Mouse (Mus musculus) left cerebral cortex, postnatal 4 days (tissue): Measurements from ENCODE around the gene Plekhh2. TPM values are rescaled to one million over a fixed set of nuclear protein-coding genes. Genes with fewer than 3 reads are reported as not detected.

ENCODE experiments used
- total RNA-seq, 2 experiments: library from RNA; stranded (reverse); gene quantifications; 2 replicates each; pipeline ENCODE4 v1.2.3; 2021

Gene Plekhh2
- total RNA-seq, 2 experiments from 2014 or later = 3.9 to 4.7 TPM

Other genes starting within 250 kb of the Plekhh2 start
- gene Thada, start 45.7 kb upstream of the Plekhh2 start, total RNA-seq = 10 to 100 TPM; 18.4 to 21.7 TPM
- gene Dync2li1, start 114.6 kb downstream of the Plekhh2 start, total RNA-seq = 10 to 100 TPM; 20.1 to 22.8 TPM
- gene Abcg8, start 164.4 kb downstream of the Plekhh2 start, total RNA-seq = not detected
- under 1 TPM in 1 of 2 experiments, not detected in 1; 0.40 TPM for gene Abcg5, start 171.1 kb downstream of the Plekhh2 start, total RNA-seq